Mouse (Mus musculus) forebrain, embryonic 16.5 days (tissue): ENCODE data around the gene Zfhx2. TPM values are rescaled to one million over a fixed set of nuclear protein-coding genes. Genes with fewer than 3 reads are reported as not detected.

ENCODE experiments used
- ATAC-seq: fragments of 200-750 bp; cut with Nextera tagmentation; 2 replicates; pipeline ENCODE4 v1.8.0; 2017; ENCODE audit warnings: mild to moderate bottlenecking, moderate library complexity
- H3K27ac ChIP-seq: fragments of 300-500 bp; sonication (generic); 2 replicates; pipeline ENCODE4 v1.5.1; 2014; ENCODE audit warnings: low read length, control low read depth
- H3K27me3 ChIP-seq: fragments of 300-500 bp; sonication (generic); replicated peaks from 2 replicates; pipeline ENCODE4 v1.6.1; 2014; ENCODE audit warnings: low read length; ENCODE audit not compliant: control insufficient read depth, insufficient read depth
- H3K36me3 ChIP-seq: fragments of 300-500 bp; sonication (generic); 2 replicates; pipeline ENCODE4 v1.6.1; 2014; ENCODE audit not compliant: control insufficient read depth, insufficient read depth
- H3K4me1 ChIP-seq: fragments of 300-500 bp; sonication (generic); replicated peaks from 2 replicates; pipeline ENCODE4 v1.6.1; 2014; ENCODE audit warnings: low read length; ENCODE audit not compliant: control insufficient read depth, insufficient read depth
- H3K4me2 ChIP-seq: fragments of 300-500 bp; sonication (generic); 2 replicates; pipeline ENCODE4 v1.6.1; 2014; ENCODE audit warnings: mild to moderate bottlenecking, low read length, control low read depth
- H3K4me3 ChIP-seq: fragments of 300-500 bp; sonication (generic); replicated peaks from 2 replicates; pipeline ENCODE4 v1.5.1; 2014; ENCODE audit warnings: mild to moderate bottlenecking, low read length, control low read depth
- H3K9ac ChIP-seq: fragments of 300-500 bp; sonication (generic); replicated peaks from 2 replicates; pipeline ENCODE4 v1.6.1; 2014; ENCODE audit warnings: low read depth, low read length, control low read depth
- H3K9me3 ChIP-seq: fragments of 300-500 bp; sonication (generic); 2 replicates; pipeline ENCODE4 v1.6.1; 2016; ENCODE audit warnings: low read length; ENCODE audit not compliant: control insufficient read depth
- WGBS: fragments of 180-500 bp; shearing (Covaris S2); extraction: QIAGEN DNeasy Blood & Tissue Kit; methylation state at CpG from one replicate; pipeline ENCODE4 v1.1.7; 2014; 5-methylcytosine and 5-hydroxymethylcytosine counted together
- polyA plus RNA-seq: library from polyadenylated mRNA; unstranded; fragments of >200 nt; fragmentation: Nextera tagmentation; extraction: Ambion mirVana; gene quantifications from 2 replicates; pipeline ENCODE4 v1.2.1, GENCODE M21; 2015

Gene Zfhx2
- polyA plus RNA-seq, 1 experiment from 2014 or later, result 32.9 TPM

- H3K27ac ChIP-seq, result peak within 1 kb of the TSS; percentile 96
- 7% methylated on average over 21 of the region's 21 CpGs for WGBS
Observed at GRCm38 (mm10) chr14:55116425-55117200, 24.5 kb upstream of the Zfhx2 start, which contains the start of gene Jph4. Gene Jph4 (minus strand): TSS chr14:55116935.

GRCm38 (mm10) chr14:55115846-55116245 is 23.7 kb upstream of the Zfhx2 start:
- H3K9ac ChIP-seq, result peak overlapping the region; percentile 86
- peak overlapping the region; percentile 91 for H3K4me3 ChIP-seq
- 0 out of 2 replicates have a peak, but pooled peaks cover 2% of the 10 kb centered on the region for H3K27me3 ChIP-seq
- peak overlapping the region; percentile 96 for H3K27ac ChIP-seq
- H3K4me1 ChIP-seq, result peaks cover 42% of the 10 kb centered on the region
- peak overlapping the region; percentile 82 for H3K4me2 ChIP-seq
- H3K36me3 ChIP-seq, result peaks cover 3% of the 10 kb centered on the region; the same call in 1 of the 2 replicates
- H3K9me3 ChIP-seq, result no peaks in the 10 kb centered on the region
- ATAC-seq, result peak; percentile 19
- WGBS, result 2% methylated on average over 8 of the region's 8 CpGs

More at GRCm38 (mm10) chr14:55116425-55117200, 24.5 kb upstream of the Zfhx2 start, which contains the start of gene Jph4:
- peak within 1 kb of the TSS; percentile 82 for H3K4me2 ChIP-seq
- peak within 1 kb of the TSS; percentile 86 for H3K9ac ChIP-seq
- peak; percentile 67 for ATAC-seq
- 0 out of 2 replicates have a peak, but pooled peaks cover 2% of the 10 kb centered on the region for H3K27me3 ChIP-seq
- H3K36me3 ChIP-seq, result peaks cover 3% of the 10 kb centered on the region; the same call in 1 of the 2 replicates
- H3K9me3 ChIP-seq, result no peaks in the 10 kb centered on the region
- H3K4me3 ChIP-seq, result peak within 1 kb of the TSS; percentile 91
- H3K4me1 ChIP-seq, result peaks cover 38% of the 10 kb centered on the region

GRCm38 (mm10) chr14:55114759-55115701 is 22.9 kb upstream of the Zfhx2 start:
- ATAC-seq, result peak; percentile 41
- WGBS, result under 1% methylated on average over 67 of the region's 78 CpGs
- H3K36me3 ChIP-seq, result peaks cover 3% of the 10 kb centered on the region; the same call in 1 of the 2 replicates
- H3K4me2 ChIP-seq, result peak overlapping the region; percentile 82
- peaks cover 49% of the 10 kb centered on the region for H3K4me1 ChIP-seq
- H3K9ac ChIP-seq, result peak overlapping the region; percentile 86
- H3K4me3 ChIP-seq, result peak overlapping the region; percentile 91
- H3K9me3 ChIP-seq, result no peaks in the 10 kb centered on the region
- peak overlapping the region; percentile 96 for H3K27ac ChIP-seq
- 0 out of 2 replicates have a peak, but pooled peaks cover 2% of the 10 kb centered on the region for H3K27me3 ChIP-seq

DNA sequence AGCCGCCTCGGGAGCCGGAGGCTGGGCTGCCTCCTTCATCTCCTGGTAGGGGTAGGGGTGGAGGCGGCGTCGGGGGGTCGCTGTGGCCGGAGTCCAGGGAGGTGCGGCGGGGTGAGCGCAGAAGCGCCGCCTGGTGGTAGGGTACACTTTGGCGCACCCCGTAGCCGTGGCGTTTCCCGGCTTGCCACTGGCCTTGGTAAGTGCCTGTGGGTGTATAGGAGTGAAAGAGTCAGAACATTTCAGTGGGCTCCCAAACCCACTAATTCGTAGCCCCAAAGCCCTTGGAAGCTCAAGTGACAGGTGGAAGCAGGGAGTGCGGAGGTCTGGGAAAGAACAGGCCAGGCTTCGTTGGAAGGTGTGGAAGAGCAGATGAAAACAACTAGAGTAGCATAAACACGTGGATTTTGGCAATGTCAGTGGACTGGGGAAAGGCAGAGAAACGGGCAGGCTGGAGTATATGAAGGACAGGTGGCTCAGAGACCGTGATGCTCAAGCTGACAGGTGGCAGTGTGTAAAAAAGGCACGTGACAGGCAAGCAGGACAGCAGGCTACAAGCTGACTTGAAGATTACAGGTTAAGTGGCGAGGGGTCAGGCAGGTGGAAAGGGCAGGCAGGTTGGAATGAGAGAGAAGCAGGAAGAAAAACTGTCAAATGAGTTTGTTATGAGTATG is 22.0 kb upstream of the Zfhx2 start:
- H3K4me1 ChIP-seq, result peaks cover 58% of the 10 kb centered on the region
- 0 out of 2 replicates have a peak, but pooled peaks cover 2% of the 10 kb centered on the region for H3K27me3 ChIP-seq
- H3K4me3 ChIP-seq, result peak overlapping the region; percentile 91
- ATAC-seq, result no peak
- peaks cover 3% of the 10 kb centered on the region; the same call in 1 of the 2 replicates for H3K36me3 ChIP-seq
- 11% methylated on average over 24 of the region's 26 CpGs for WGBS
- peak overlapping the region; percentile 86 for H3K9ac ChIP-seq
- no peaks in the 10 kb centered on the region for H3K9me3 ChIP-seq
- H3K4me2 ChIP-seq, result peak overlapping the region; percentile 82
- peak overlapping the region; percentile 96; the same call in 1 of the 2 replicates for H3K27ac ChIP-seq

GRCm38 (mm10) chr14:55113351-55113974 is 21.3 kb upstream of the Zfhx2 start:
- H3K4me3 ChIP-seq, result peak overlapping the region; percentile 91
- 0 out of 2 replicates have a peak, but pooled peaks cover 2% of the 10 kb centered on the region for H3K27me3 ChIP-seq
- WGBS, result 74% methylated on average over 51 of the region's 51 CpGs
- peak overlapping the region; percentile 86 for H3K9ac ChIP-seq
- no peak overlapping the region for H3K27ac ChIP-seq
- no peak for ATAC-seq
- peaks cover 64% of the 10 kb centered on the region for H3K4me1 ChIP-seq
- peaks cover 3% of the 10 kb centered on the region; the same call in 1 of the 2 replicates for H3K36me3 ChIP-seq
- H3K4me2 ChIP-seq, result peak overlapping the region; percentile 82
- H3K9me3 ChIP-seq, result no peaks in the 10 kb centered on the region

GRCm38 (mm10) chr14:55111720-55112119 is 19.6 kb upstream of the Zfhx2 start:
- Histone ChIP-seq H3K4me2 (peak overlapping the region; percentile 33), H3K9ac (0 out of 2 replicates have a peak overlapping the region, but pooled peaks have one; percentile 16), H3K27me3 (0 out of 2 replicates have a peak, but pooled peaks cover 2% of the 10 kb centered on the region), H3K4me3 (no peak overlapping the region), H3K36me3 (peaks cover 3% of the 10 kb centered on the region; the same call in 1 of the 2 replicates), H3K9me3 (no peaks in the 10 kb centered on the region), H3K4me1 (peaks cover 70% of the 10 kb centered on the region), H3K27ac (no peak overlapping the region)
- no peak for ATAC-seq
- WGBS, result 58% methylated on average over 2 of the region's 2 CpGs

DNA sequence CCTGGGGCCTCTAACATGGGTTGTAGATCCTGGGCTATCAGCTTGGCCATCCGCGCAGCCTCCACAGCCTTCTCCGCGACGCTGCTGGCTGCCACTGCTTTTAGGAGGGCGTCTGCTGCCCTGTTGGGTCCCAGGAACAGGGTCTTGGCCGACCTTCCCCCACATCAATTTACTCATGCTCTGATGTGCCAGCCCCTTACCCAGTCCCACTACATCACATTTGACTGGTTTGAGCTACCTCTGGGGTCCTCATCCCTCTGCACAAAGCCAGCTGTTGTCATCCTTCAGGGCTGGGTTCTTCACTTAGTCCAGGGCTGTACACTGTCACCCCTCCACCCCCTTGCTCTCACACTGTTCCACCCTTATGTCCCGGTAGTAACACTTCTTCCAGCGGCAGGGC is 18.0 kb upstream of the Zfhx2 start:
- Histone ChIP-seq H3K27ac (peak overlapping the region; percentile 67), H3K4me1 (peaks cover 80% of the 10 kb centered on the region), H3K9me3 (no peaks in the 10 kb centered on the region), H3K36me3 (peaks cover 3% of the 10 kb centered on the region; the same call in 1 of the 2 replicates), H3K4me2 (0 out of 2 replicates have a peak overlapping the region, but pooled peaks have one; percentile 4), H3K4me3 (no peak overlapping the region), H3K9ac (peak overlapping the region; percentile 38; the same call in 1 of the 2 replicates), H3K27me3 (0 out of 2 replicates have a peak, but pooled peaks cover 2% of the 10 kb centered on the region)
- WGBS, result 42% methylated on average over 9 of the region's 9 CpGs
- no peak for ATAC-seq
